Mouse (Mus musculus) ES-Bruce4 (cell line): Measurements from ENCODE around the gene Mycbp2. TPM values are rescaled to one million over a fixed set of nuclear protein-coding genes. Genes with fewer than 3 reads are reported as not detected.

Experiments
- H3K27ac ChIP-seq: 2 replicates; pipeline ENCODE4 v1.5.1; 2012; ENCODE audit warnings: low read length, inconsistent platforms; ENCODE audit not compliant: insufficient read depth
- H3K27me3 ChIP-seq: 2 replicates; pipeline ENCODE4 v1.6.1; 2012; ENCODE audit warnings: mild to moderate bottlenecking, low read length, inconsistent platforms; ENCODE audit not compliant: control insufficient read depth, poor library complexity, insufficient read depth, severe bottlenecking
- H3K36me3 ChIP-seq: 2 replicates; pipeline ENCODE4 v1.6.1; 2012; ENCODE audit warnings: inconsistent platforms, mild to moderate bottlenecking, low read length, moderate library complexity; ENCODE audit not compliant: control insufficient read depth, poor library complexity, insufficient read depth, severe bottlenecking
- H3K4me1 ChIP-seq: one replicate; pipeline ENCODE4 v1.8.1; 2011; ENCODE audit warnings: low read length; ENCODE audit not compliant: control insufficient read depth, insufficient read depth
- H3K4me3 ChIP-seq: 2 replicates; pipeline ENCODE4 v1.5.1; 2011; ENCODE audit warnings: low read depth, mild to moderate bottlenecking, low read length
- H3K9ac ChIP-seq: 2 replicates; pipeline ENCODE4 v1.6.1; 2012; ENCODE audit warnings: low read depth, mild to moderate bottlenecking, inconsistent platforms; ENCODE audit not compliant: poor library complexity, severe bottlenecking
- H3K9me3 ChIP-seq: replicated peaks from 2 replicates; pipeline ENCODE4 v1.6.1; 2012; ENCODE audit warnings: mild to moderate bottlenecking, low read length, inconsistent platforms; ENCODE audit not compliant: control insufficient read depth, poor library complexity, insufficient read depth, severe bottlenecking
- CTCF ChIP-seq: IDR thresholded peaks from one replicate; pipeline ENCODE4 v1.8.1; 2011; ENCODE audit warnings: low read depth, low read length
- EP300 ChIP-seq: IDR thresholded peaks from 2 replicates; pipeline ENCODE4 v1.6.1; 2011; ENCODE audit warnings: low read depth, low read length; ENCODE audit not compliant: insufficient read depth
- POLR2A ChIP-seq: IDR thresholded peaks from one replicate; pipeline ENCODE4 v1.8.1; 2011; ENCODE audit warnings: low read length; ENCODE audit not compliant: insufficient read depth
- polyA plus RNA-seq: library from polyadenylated mRNA; stranded (reverse); fragments of >200 nt; gene quantifications from 2 replicates; pipeline ENCODE4 v1.2.4, GENCODE M21; 2011; ENCODE audit warnings: low read depth; ENCODE audit not compliant: missing spikeins, insufficient read depth, insufficient read length

Mycbp2 gene
- polyA plus RNA-seq, 1 experiment: 45.7 TPM

GRCm38 (mm10) chr14:103072731-103073130 is 273.9 kb downstream of the Mycbp2 start:
- no peak for TF ChIP-seq CTCF
- TF ChIP-seq POLR2A: no peak
- no peak for TF ChIP-seq EP300
- H3K27me3 ChIP-seq: no peaks in the 10 kb centered on the region
- H3K36me3 ChIP-seq: peaks cover 7% of the 10 kb centered on the region
- H3K9ac ChIP-seq: no peak overlapping the region
- H3K4me1 ChIP-seq: no peaks in the 10 kb centered on the region
- no peaks in the 10 kb centered on the region for H3K9me3 ChIP-seq
- H3K4me3 ChIP-seq: no peak overlapping the region
- H3K27ac ChIP-seq: no peak overlapping the region

GRCm38 (mm10) chr14:103071471-103071870 is 275.1 kb downstream of the Mycbp2 start:
- Histone ChIP-seq H3K36me3 (peaks cover 7% of the 10 kb centered on the region), H3K4me3 (no peak overlapping the region), H3K9ac (no peak overlapping the region), H3K27me3 (no peaks in the 10 kb centered on the region), H3K9me3 (no peaks in the 10 kb centered on the region), H3K27ac (no peak overlapping the region), H3K4me1 (no peaks in the 10 kb centered on the region)
- TF ChIP-seq CTCF (no peak), POLR2A (no peak), EP300 (no peak)

GRCm38 (mm10) chr14:103070790-103071189 is 275.8 kb downstream of the Mycbp2 start:
- peak overlapping the region; percentile 97 for H3K4me3 ChIP-seq
- H3K9ac ChIP-seq: peak overlapping the region; percentile 88
- peak overlapping the region; percentile 32 for H3K27ac ChIP-seq
- H3K4me1 ChIP-seq: no peaks in the 10 kb centered on the region
- no peaks in the 10 kb centered on the region for H3K27me3 ChIP-seq
- H3K36me3 ChIP-seq: peaks cover 7% of the 10 kb centered on the region
- TF ChIP-seq EP300 (no peak), CTCF (no peak), POLR2A (no peak)
- H3K9me3 ChIP-seq: no peaks in the 10 kb centered on the region

- Histone ChIP-seq H3K4me3 (peak within 1 kb of the TSS; percentile 97), H3K27me3 (no peaks in the 10 kb centered on the region), H3K9me3 (no peaks in the 10 kb centered on the region), H3K27ac (peak within 1 kb of the TSS; percentile 78), H3K4me1 (no peaks in the 10 kb centered on the region), H3K36me3 (peaks cover 7% of the 10 kb centered on the region), H3K9ac (peak within 1 kb of the TSS; percentile 88)
- peak; percentile 91 for TF ChIP-seq POLR2A
- TF ChIP-seq CTCF: no peak
- 0 out of 2 replicates have a peak, but pooled peaks have one; percentile 18 for TF ChIP-seq EP300
These were observed 276.6 kb downstream of the Mycbp2 start, which contains the start of gene Cln5 for GRCm38 (mm10) chr14:103069864-103070611. Gene Cln5, plus strand, starts transcription at chr14:103070216.

GRCm38 (mm10) chr14:103069465-103069863 is 277.1 kb downstream of the Mycbp2 start:
- peak overlapping the region; percentile 79 for H3K4me3 ChIP-seq
- H3K4me1 ChIP-seq: no peaks in the 10 kb centered on the region
- no peak for TF ChIP-seq CTCF
- TF ChIP-seq EP300: no peak
- no peak for TF ChIP-seq POLR2A
- H3K9ac ChIP-seq: peak overlapping the region; percentile 88
- no peaks in the 10 kb centered on the region for H3K27me3 ChIP-seq
- H3K36me3 ChIP-seq: peaks cover 7% of the 10 kb centered on the region
- no peaks in the 10 kb centered on the region for H3K9me3 ChIP-seq
- peak overlapping the region; percentile 78 for H3K27ac ChIP-seq
